Mouse (Mus musculus) liver, adult 2 months (tissue): ENCODE data around the gene Ttn.

Source experiments
- CTCF ChIP-seq: fragments of 200-500 bp; IDR thresholded peaks from 2 replicates; pipeline ENCODE4 v1.5.1; 2011; ENCODE audit warnings: low read depth, low read length, control low read depth
- POLR2A ChIP-seq: fragments of 200-500 bp; IDR thresholded peaks from 2 replicates; pipeline ENCODE4 v1.6.1; 2011; ENCODE audit warnings: low read length, control low read depth; ENCODE audit not compliant: insufficient read depth; ENCODE audit errors: extremely low read depth

DNA sequence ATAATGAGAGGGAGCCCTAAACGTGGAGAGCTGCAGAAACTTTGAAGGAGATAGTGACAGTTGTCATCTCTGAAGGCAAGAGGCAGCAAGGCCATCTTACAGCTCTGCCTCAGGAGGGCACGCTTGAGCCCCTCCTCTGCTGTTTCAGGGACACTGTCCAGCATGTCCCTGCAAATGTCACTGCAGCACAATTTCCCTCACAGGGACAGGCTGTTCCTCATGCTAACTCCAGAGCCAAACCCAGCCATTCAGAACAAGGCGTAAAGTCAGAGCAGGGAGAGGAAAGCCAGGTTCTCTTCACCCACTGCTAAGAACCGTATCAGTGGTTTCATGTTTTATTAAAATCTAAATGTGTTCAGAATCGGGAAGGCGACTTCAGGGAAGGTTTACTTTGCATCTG is 4.7 kb downstream of the Ttn start:
- TF ChIP-seq CTCF (no peak), POLR2A (no peak)
